Mouse (Mus musculus) spleen, adult 18-20 months (tissue): ENCODE data around the gene Ogg1.

Experiments used
- DNase-seq, 2 experiments: peaks; one replicate each; pipeline ENCODE4 v3.0.0; 2022; ENCODE audit warnings: mixed read lengths in 2 of 2

The Ogg1 gene

DNA sequence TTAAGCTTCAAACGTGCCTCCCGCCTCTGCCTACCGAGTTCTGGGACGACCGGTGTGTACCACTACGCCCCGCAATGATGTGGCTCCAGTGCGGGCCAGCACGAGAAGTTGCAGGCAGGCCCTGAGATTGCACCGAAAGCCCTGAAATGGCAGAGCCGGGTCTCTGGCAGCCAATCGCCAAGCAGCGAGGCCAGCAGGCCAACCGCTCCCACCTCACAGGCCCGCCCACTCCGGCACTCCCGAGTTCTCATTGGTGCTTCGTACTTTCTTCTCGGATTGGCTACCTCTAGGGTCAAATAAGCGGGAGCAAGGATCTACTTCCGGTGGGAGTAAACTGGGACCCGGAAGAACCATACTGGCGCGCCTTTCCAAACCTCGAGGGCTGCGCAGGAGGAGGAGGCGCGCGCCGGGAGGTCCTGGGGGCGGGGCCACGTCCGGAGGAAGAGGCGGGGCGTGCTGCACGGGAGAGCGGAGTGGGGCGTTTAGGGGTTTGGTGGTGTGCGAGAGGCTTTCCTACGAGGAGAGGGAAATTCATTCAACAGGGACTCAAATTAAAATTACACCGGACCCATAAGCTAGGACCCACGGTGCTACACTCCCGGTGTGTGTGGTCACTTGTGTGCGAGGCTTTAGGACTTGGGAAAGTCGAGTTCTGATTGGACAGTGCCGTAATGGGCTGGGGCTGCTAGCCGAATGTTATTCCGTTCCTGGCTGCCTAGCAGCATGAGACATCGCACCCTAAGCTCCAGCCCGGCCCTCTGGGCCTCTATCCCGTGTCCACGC, at the start of gene Ogg1:
Gene Ogg1 (plus strand): TSS at position 440 of the 783 bp plus-strand sequence.
- DNase-seq: peak; percentile 95 to 96

- DNase-seq: no peak
These were observed 45.1 kb upstream of the Ogg1 start for GRCm38 (mm10) chr6:113281676-113282075.

DNA sequence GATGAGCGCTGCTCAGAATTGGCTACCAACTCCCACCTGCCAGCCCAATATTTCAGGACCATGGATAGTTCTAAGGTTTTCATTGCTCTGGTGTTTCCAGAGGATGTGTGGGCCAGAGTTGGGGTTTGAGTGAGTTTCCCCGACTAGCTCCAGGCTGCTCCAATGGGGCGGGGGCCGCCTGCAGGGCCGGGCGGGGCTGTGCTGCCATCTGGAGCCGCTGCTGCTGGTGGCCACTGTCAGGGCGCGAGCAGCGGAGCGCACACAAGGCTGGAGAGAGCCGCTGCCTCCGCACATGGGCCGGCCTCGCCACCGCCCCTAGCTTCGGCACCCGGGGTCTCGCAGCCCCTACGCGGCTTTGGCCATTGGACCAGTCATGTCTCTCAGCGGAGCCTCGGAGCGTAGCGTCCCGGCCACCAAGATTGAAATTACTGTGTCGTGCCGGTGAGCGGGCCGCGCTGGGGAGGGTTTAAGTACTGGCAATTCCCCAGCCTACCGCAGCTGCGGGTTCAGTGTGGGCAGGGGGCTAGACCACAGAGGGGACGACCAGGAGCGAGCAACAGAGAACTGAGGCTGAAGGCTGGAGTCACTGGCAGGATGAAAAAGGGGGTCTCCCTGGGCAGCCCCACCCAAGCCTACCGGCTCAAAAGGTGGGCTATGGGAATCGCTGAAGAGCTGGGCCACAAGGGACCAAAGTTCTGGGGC, 44.5 kb upstream of the Ogg1 start, which contains the start of gene Cpne9:
Gene Cpne9 (plus strand): TSS at position 207 of the 702 bp plus-strand sequence.
- DNase-seq: no peak

GRCm38 (mm10) chr6:113282969-113283368, 43.8 kb upstream of the Ogg1 start:
- DNase-seq: no peak

DNA sequence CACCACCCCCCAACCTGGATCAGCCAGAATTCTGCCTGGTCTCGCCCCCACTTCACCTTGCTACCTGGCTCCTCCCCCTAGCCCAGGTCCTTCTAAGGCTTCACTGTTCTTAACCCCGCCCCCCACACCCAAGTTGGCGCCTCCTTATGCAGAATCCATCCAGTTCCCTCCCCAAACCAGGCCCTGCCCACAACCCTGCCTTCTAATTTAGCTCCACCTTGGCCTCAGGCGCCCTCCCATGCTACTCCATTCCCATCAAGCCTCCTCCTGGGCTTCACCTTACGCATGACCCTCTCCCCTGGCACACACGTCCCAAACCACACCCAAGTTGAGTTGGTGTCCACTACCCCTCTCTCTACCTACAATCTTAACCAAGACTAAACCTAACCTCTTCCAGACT, 43.3 kb upstream of the Ogg1 start:
- DNase-seq: no peak

- no peak for DNase-seq
These were observed 41.8 kb upstream of the Ogg1 start for GRCm38 (mm10) chr6:113284931-113285330.

GRCm38 (mm10) chr6:113286316-113286715, 40.5 kb upstream of the Ogg1 start:
- no peak for DNase-seq

DNA sequence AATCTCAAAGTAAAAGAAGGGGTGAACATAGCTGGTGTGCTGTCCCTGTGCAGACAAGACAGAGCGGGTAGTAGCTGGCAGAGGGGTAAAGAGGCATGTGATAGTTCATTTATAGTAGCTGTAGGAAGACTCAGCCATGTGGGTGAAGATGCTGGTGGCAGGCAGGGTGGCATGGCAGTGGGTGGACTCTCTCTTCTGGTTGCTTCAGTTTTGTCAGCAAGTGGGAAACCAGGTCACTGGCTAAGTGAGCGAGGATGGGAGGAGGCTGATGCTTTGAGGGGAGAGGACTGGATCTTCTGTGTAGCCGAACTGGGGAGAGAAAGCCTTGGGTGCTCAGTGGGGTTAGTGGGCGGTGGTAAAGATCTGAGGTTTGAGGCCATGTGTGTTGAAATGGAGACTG, 39.5 kb upstream of the Ogg1 start:
- DNase-seq: no peak

DNA sequence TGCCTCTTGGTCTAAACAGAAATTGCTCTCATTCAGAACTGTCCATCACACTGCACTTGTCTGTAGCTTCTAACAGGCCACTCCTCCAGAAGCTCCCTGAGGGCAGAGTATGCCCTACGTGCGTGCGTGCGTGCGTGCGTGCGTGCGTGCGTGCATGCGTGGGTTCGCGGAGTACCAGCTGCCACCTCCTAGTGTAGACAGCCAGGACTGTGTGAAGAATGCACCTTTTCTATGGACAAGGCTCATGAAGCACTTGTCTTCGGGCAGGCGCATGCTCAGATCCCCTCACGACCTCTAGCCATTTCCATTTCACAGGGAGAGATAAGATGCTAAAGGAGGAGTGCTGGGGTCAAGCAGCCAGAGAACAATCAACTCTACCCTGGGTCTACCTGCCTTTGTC, 37.4 kb upstream of the Ogg1 start:
- DNase-seq: no peak

- DNase-seq: no peak
These were observed 36.4 kb upstream of the Ogg1 start for GRCm38 (mm10) chr6:113290346-113290745.

- DNase-seq: no peak
These were observed 33.8 kb upstream of the Ogg1 start for GRCm38 (mm10) chr6:113292938-113293337.

- DNase-seq: no peak
These were observed 30.7 kb upstream of the Ogg1 start for GRCm38 (mm10) chr6:113296046-113296445.

- DNase-seq: no peak
These were observed 30.1 kb upstream of the Ogg1 start for GRCm38 (mm10) chr6:113296639-113297038.

GRCm38 (mm10) chr6:113301350-113301749, 25.4 kb upstream of the Ogg1 start:
- no peak for DNase-seq

DNA sequence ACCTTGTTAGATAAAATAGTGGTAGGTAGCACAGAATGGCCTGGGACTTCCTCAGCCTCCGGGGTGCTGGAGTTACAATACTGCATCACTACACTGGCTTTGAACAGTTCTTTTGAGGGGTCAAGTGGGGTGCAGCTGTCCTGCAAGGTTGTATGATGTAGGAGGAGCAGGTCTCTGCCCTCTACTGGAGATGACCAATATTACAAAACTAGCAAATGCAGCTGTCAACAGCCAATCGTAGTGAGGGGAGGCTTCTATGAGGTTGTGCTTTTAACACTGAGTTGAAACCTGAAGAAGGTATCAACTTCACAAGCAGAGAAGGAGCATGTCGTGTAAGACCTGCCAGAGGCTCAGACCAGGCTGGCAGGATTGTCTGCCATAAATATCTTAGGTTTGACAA, 24.5 kb upstream of the Ogg1 start:
- DNase-seq: no peak

DNA sequence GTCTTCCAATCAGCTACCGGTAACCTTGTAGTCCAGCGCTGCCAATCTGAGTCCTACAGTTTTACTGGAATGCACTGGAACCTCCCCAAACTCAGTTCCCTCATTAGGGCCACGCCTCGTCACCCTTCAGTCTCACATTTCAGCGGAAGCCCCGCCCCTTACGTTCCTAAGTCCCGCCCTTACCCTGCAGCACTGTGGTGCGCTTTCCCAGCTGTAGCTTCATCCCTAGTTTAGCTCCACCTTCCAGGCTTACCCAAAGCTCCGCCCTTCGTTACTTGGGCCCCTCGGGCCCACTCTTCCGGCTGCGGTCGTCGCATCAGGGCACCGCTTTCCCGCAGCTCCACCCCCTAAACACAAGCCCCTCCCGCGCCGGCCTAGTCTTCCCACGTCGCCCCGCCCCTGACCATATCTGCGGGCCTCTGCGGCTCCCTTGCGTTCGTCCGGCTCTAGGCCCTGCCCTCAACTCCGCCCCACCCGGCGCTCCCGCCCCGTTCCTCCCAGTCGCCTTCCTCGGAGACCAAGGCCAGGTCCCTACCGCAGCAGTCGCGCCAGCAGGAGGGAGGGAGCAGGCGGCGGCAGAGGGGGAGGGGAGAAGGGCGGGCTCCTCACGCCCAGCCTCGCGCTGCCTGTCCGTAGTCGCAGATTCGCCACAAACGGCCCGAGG, 20.3 kb upstream of the Ogg1 start:
- DNase-seq: peak; percentile 99 to 100

DNA sequence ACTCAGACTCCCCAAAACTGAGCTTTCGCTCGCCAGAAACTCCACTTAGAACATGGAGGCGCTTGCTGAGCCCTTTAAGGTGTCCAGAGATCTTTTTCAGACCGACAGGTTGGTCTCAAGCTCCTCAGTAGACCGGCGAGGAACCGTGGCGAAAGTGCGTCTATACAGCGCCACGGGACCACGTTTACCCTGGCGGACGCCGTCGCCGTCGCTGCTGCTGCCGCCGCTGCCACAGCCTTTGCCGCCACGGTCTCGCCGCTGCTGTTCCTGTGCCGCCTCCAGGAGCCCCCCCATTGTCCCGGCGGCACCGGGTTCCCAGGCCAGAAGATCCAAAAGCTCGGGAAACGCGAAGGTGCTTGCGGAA, 19.8 kb upstream of the Ogg1 start, which contains the start of gene Brpf1:
Gene Brpf1 (plus strand): TSS at position 152 of the 364 bp plus-strand sequence.
- no peak for DNase-seq

DNA sequence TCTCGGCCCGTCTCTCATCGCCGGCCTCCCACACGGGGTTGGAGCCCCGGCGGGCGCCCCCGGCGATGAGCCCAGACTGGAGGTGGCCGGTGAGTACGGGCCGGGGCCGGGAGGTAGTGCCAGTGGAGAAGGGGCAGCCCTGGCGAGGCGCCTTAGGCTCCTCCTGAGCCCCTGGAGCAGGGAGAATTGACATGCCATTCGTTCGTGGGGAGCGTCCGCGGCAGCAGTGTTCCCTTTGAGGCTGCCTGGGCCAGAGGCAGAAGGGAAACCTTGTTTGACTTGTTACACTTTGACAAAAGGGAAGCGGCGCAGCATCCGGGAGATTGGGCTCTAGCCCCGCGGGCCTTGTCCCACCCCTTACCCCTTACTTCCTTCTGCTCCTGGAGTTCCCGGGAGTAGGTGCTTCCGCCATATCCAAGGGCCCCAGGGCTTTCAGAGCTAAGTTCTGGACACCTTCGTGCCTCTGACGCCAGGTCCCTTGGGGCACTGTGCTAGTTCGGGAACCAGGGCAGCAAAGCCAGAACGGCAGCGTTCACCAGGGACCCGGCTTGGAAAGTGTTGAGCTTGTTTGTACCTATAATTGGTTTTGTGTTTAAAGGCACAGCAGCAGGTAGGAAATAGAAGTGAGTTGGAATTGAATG, 19.2 kb upstream of the Ogg1 start:
- DNase-seq: peak; percentile 48 to 52

DNA sequence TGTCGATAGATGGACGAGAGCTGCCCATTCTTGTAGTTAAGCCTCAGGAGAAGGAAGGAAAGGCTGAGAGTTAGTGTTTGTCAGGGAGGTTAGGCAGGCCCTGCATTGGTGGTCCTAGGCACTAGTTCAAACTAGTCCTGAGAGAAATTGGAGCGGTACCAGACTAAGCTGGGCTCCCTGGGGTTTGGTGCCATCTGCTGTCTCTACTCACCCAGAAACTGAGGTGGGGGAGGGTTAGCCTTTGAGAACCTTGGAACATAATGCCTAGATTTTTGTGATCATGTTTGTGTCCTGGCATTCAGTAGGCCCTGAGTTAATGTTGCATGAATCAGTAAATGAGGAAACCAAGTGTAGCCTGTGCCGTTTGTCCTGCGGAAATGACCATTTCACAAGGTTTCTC, 18.6 kb upstream of the Ogg1 start:
- DNase-seq: peak in 1 of 2 experiments; percentile 35

- DNase-seq: no peak
These were observed 10.8 kb upstream of the Ogg1 start for GRCm38 (mm10) chr6:113315972-113316371.

DNA sequence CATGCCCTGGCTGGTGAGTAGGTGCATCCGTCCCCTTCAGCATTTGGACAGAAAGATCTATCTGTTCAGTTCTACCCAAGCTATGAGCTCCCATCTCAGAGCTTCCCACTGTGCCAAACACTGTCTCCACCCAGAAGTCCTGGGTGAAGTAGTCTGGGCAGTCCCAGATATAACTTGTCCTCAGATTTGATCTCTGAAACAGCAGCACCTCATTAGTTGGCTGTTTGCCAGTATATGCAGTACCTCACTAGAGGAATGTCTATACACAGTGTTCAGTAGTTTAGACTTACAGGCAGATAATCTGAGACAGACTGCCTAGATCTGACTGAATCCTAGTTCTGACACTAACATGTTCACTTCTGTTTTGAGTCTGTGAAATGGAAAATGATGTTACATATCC, 2.6 kb downstream of the Ogg1 start:
- DNase-seq: no peak

GRCm38 (mm10) chr6:113330547-113330946, 3.8 kb downstream of the Ogg1 start:
- peak in 1 of 2 experiments; percentile 27 for DNase-seq

DNA sequence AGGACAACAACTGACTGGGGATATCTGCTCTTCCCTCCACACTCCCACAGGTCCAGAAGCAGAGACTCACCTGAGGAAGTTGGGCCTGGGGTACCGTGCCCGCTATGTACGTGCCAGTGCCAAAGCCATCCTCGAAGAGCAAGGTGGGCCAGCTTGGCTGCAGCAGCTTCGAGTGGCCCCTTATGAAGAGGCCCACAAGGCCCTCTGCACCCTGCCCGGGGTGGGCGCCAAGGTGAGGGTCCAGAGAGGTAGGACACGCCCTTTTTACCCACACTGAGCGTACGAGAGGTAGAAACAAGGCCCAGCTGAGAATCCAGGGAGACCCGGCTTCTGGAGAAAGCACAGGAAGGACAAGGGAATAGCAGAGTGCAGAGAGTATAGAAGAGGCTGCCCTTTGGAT, 4.9 kb downstream of the Ogg1 start:
- no peak for DNase-seq
